Mouse (Mus musculus) A20 (cell line): Measurements from ENCODE around the gene Upk2.
"Not testable (repeated sequence)": the region's sequence is repeated elsewhere in the genome, so short reads cannot be mapped to it uniquely, and the experiment has no call there.

Experiments used
- DNase-seq: peaks from one replicate; pipeline ENCODE4 v3.0.0-alpha.2; 2011; ENCODE audit warnings: low read depth, low spot score

Gene Upk2

GRCm38 (mm10) chr9:44410647-44411336 is 44.0 kb downstream of the Upk2 start:
- DNase-seq, result no peak

DNA sequence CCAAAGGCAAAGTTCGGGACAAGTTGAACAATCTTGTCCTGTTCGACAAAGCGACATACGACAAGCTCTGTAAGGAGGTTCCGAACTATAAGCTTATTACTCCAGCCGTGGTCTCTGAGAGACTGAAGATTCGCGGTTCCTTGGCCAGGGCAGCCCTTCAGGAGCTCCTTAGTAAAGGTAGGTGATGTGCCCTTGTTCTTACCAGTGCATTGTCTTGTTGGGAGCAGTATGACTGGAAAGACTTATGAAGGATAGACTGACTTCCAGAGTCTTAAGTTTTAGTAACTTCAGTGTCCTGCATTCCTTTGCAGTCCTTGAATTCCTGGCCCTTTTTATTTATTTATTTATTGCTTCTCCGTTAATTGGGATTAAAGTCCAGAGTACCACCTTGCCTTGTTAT is 46.1 kb downstream of the Upk2 start:
- DNase-seq, result not testable (repeated sequence)

DNA sequence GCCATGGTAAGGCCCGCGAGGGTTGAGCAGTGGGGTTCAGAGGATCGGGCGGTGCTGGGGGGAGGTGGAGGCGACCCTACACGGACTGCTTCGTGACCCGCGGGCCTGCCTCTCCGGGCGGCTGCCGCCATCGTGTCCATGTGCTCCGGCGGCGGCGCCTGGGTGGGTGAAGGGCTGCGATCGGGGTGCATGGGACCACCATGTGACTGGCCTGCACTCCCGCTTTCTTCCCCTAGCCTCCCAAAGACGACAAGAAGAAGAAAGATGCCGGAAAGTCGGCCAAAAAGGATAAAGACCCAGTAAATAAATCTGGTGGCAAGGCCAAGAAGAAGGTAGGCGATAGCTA is 47.1 kb downstream of the Upk2 start:
- no peak for DNase-seq

DNA sequence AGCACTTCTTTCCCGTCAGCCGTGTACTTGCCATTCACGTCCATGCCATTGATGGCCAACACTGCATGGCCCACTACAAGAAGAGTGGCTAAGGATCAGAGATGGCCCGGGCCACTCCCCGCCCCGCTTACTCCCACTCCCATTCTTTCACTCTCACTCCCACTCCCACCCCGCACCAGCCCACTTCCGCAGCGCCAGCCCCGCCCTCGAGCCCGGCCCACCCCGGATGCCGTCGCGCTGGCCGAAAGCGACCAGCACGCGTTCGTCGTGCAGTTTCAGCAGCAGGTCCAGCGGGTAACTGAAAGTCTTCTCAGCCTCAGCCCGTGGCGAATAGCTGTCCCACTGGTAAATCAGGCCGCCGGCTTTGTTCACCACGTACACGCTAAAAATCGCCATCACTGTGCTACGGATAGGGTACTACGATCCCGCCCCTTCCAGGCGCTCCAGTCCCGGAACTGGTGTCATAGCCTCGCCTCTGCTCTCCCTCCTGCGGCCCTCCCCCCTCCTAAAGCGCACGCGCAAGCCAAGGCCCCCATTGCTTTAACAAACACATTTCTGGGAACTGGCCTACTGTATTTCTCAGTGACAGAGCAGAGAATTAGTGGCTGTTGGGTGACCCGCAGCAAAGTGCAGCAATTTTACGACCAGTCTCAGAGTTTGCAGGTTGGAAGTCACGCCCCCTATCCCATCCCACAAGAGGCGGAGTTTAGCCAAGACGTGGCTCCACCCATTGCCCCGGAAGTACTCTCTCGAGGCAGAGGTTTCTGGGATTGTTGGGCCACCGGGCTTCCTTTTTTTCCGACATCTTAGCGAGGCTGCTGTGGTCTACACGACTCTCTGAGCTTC is 47.6 kb downstream of the Upk2 start, which contains the start of the genes Rps25 and Trappc4:
Gene Rps25, plus strand, starts transcription at position 234 of the 846 bp plus-strand sequence.
Gene Trappc4, minus strand, starts transcription at position 695 of the 846 bp plus-strand sequence.
- DNase-seq, result peak; percentile 97

GRCm38 (mm10) chr9:44405011-44405410 is 49.8 kb downstream of the Upk2 start:
- no peak for DNase-seq
